Mouse (Mus musculus) liver, adult 2 months (tissue): ENCODE measurements at regions not wholly inside any gene's neighbourhood (a gene's known extent, or its start where the extent isn't known, plus 50 kb on each side); places are given as distances from the start of the nearest gene placed in this dataset.

Source experiments
- DNase-seq: peaks from one replicate; pipeline ENCODE4 v3.0.0-alpha.2; 2011; ENCODE audit warnings: low read depth, low spot score; ENCODE audit errors: extremely low read depth
- H3K27ac ChIP-seq: fragments of 200-500 bp; replicated peaks from 2 replicates; pipeline ENCODE4 v1.5.1; 2012; ENCODE audit warnings: low read depth, mild to moderate bottlenecking, control low read depth, inconsistent platforms, low read length; ENCODE audit not compliant: insufficient read depth
- H3K27me3 ChIP-seq: fragments of 200-500 bp; 2 replicates; pipeline ENCODE4 v1.6.1; 2012; ENCODE audit warnings: mild to moderate bottlenecking, moderate library complexity, low read length, inconsistent platforms; ENCODE audit not compliant: control insufficient read depth, insufficient read depth
- H3K36me3 ChIP-seq: fragments of 200-500 bp; 2 replicates; pipeline ENCODE4 v1.6.1; 2012; ENCODE audit warnings: low read length, inconsistent platforms; ENCODE audit not compliant: control insufficient read depth, insufficient read depth
- H3K4me1 ChIP-seq: fragments of 200-500 bp; 2 replicates; pipeline ENCODE4 v1.6.1; 2011; ENCODE audit warnings: low read length; ENCODE audit not compliant: control insufficient read depth, insufficient read depth
- H3K4me3 ChIP-seq: fragments of 200-500 bp; 2 replicates; pipeline ENCODE4 v1.5.1; 2011; ENCODE audit warnings: low read depth, mild to moderate bottlenecking, control low read depth, low read length, moderate library complexity; ENCODE audit not compliant: insufficient read depth
- H3K79me2 ChIP-seq: fragments of 200-500 bp; 2 replicates; pipeline ENCODE4 v1.6.1; 2012; ENCODE audit warnings: inconsistent platforms, mild to moderate bottlenecking, low read length, moderate library complexity; ENCODE audit not compliant: control insufficient read depth, insufficient read depth
- H3K9ac ChIP-seq: fragments of 200-500 bp; 2 replicates; pipeline ENCODE4 v1.6.1; 2012; ENCODE audit warnings: low read depth, mild to moderate bottlenecking, control low read depth, inconsistent platforms, low read length
- CTCF ChIP-seq: fragments of 200-500 bp; IDR thresholded peaks from 2 replicates; pipeline ENCODE4 v1.5.1; 2011; ENCODE audit warnings: low read depth, low read length, control low read depth
- POLR2A ChIP-seq: fragments of 200-500 bp; IDR thresholded peaks from 2 replicates; pipeline ENCODE4 v1.6.1; 2011; ENCODE audit warnings: low read length, control low read depth; ENCODE audit not compliant: insufficient read depth; ENCODE audit errors: extremely low read depth
- WGBS: fragments of 180-500 bp; shearing (Covaris S2); methylation state at CpG from one replicate; pipeline ENCODE4 v1.1.7; 2018; 5-methylcytosine and 5-hydroxymethylcytosine counted together

GRCm38 (mm10) chr11:17680998-17681397 lies 272.7 kb downstream of the Etaa1 start:
- H3K36me3 ChIP-seq: no peaks in the 10 kb centered on the region
- WGBS: 73% methylated on average over 4 of the region's 4 CpGs
- H3K79me2 ChIP-seq: no peaks in the 10 kb centered on the region
- no peak for TF ChIP-seq CTCF
- TF ChIP-seq POLR2A: no peak
- DNase-seq: no peak
- H3K4me3 ChIP-seq: no peak overlapping the region
- H3K9ac ChIP-seq: no peak overlapping the region
- H3K4me1 ChIP-seq: no peaks in the 10 kb centered on the region
- no peak overlapping the region for H3K27ac ChIP-seq
- no peaks in the 10 kb centered on the region for H3K27me3 ChIP-seq

- no peaks in the 10 kb centered on the region for H3K27me3 ChIP-seq
- TF ChIP-seq CTCF: peak; percentile 52
- no peak for TF ChIP-seq POLR2A
- H3K4me1 ChIP-seq: no peaks in the 10 kb centered on the region
- H3K9ac ChIP-seq: no peak overlapping the region
- H3K4me3 ChIP-seq: no peak overlapping the region
- H3K36me3 ChIP-seq: no peaks in the 10 kb centered on the region
- 50% methylated on average over 4 of the region's 4 CpGs for whole genome bisulfite sequencing
- DNase-seq: peak; percentile 51
- H3K27ac ChIP-seq: no peak overlapping the region
- H3K79me2 ChIP-seq: no peaks in the 10 kb centered on the region
Measured at GRCm38 (mm10) chr11:17685711-17686113, 268.0 kb downstream of the Etaa1 start.

- no peak overlapping the region for H3K27ac ChIP-seq
- H3K27me3 ChIP-seq: no peaks in the 10 kb centered on the region
- H3K9ac ChIP-seq: no peak overlapping the region
- H3K4me3 ChIP-seq: no peak overlapping the region
- H3K36me3 ChIP-seq: no peaks in the 10 kb centered on the region
- H3K4me1 ChIP-seq: no peaks in the 10 kb centered on the region
- 72% methylated on average over 2 of the region's 2 CpGs for WGBS
- no peaks in the 10 kb centered on the region for H3K79me2 ChIP-seq
- no peak for TF ChIP-seq CTCF
- no peak for TF ChIP-seq POLR2A
- DNase-seq: no peak
Measured at GRCm38 (mm10) chr11:17686806-17687205, 266.9 kb downstream of the Etaa1 start.

- WGBS: 38% methylated on average over 2 of the region's 2 CpGs
Measured at GRCm38 (mm10) chr11:17694145-17694544, 259.5 kb downstream of the Etaa1 start.

GRCm38 (mm10) chr11:17708769-17709168 lies 244.9 kb downstream of the Etaa1 start:
- Histone ChIP-seq H3K27ac (no peak overlapping the region), H3K27me3 (no peaks in the 10 kb centered on the region), H3K79me2 (no peaks in the 10 kb centered on the region), H3K4me1 (no peaks in the 10 kb centered on the region), H3K9ac (no peak overlapping the region), H3K36me3 (no peaks in the 10 kb centered on the region), H3K4me3 (no peak overlapping the region)
- DNase-seq: no peak
- TF ChIP-seq POLR2A (no peak), CTCF (no peak)

More at GRCm38 (mm10) chr11:17694145-17694544, 259.5 kb downstream of the Etaa1 start:
- H3K27ac ChIP-seq: no peak overlapping the region
- H3K27me3 ChIP-seq: no peaks in the 10 kb centered on the region
- TF ChIP-seq CTCF (no peak), POLR2A (no peak)
- no peaks in the 10 kb centered on the region for H3K36me3 ChIP-seq
- no peaks in the 10 kb centered on the region for H3K79me2 ChIP-seq
- H3K9ac ChIP-seq: no peak overlapping the region
- H3K4me1 ChIP-seq: no peaks in the 10 kb centered on the region
- DNase-seq: peak; percentile 16
- no peak overlapping the region for H3K4me3 ChIP-seq

GRCm38 (mm10) chr11:17722051-17722450 lies 231.6 kb downstream of the Etaa1 start:
- no peaks in the 10 kb centered on the region for H3K79me2 ChIP-seq
- DNase-seq: no peak
- no peak overlapping the region for H3K27ac ChIP-seq
- H3K36me3 ChIP-seq: no peaks in the 10 kb centered on the region
- TF ChIP-seq CTCF (no peak), POLR2A (no peak)
- H3K9ac ChIP-seq: no peak overlapping the region
- H3K4me3 ChIP-seq: no peak overlapping the region
- no peaks in the 10 kb centered on the region for H3K4me1 ChIP-seq
- WGBS: 70% methylated on average over 1 of the region's 1 CpGs
- H3K27me3 ChIP-seq: no peaks in the 10 kb centered on the region
